Mouse (Mus musculus) adrenal gland, postnatal 10 days (tissue): ENCODE measurements at regions not wholly inside any gene's neighbourhood (a gene's known extent, or its start where the extent isn't known, plus 50 kb on each side); places are given as distances from the start of the nearest gene placed in this dataset.
"Not testable (repeated sequence)": the region's sequence is repeated elsewhere in the genome, so short reads cannot be mapped to it uniquely, and the experiment has no call there.

Experiments
- DNase-seq: peaks from one replicate; pipeline ENCODE4 v3.0.0; 2021; ENCODE audit warnings: mixed read lengths

- DNase-seq = not testable (repeated sequence)
Observed at GRCm38 (mm10) chr14:40455631-40456030, 437.4 kb downstream of the Sh2d4b start.

GRCm38 (mm10) chr14:40450823-40451222 is 442.2 kb downstream of the Sh2d4b start:
- DNase-seq = peak; percentile 2

GRCm38 (mm10) chr14:40449566-40449965 is 443.5 kb downstream of the Sh2d4b start:
- DNase-seq = not testable (repeated sequence)
